Mouse (Mus musculus) skeletal muscle tissue, adult 2 months (tissue): ENCODE results near the gene Cwf19l1.
"Not testable (repeated sequence)": the region's sequence is repeated elsewhere in the genome, so short reads cannot be mapped to it uniquely, and the experiment has no call there.

Experiments
- DNase-seq: peaks from one replicate; pipeline ENCODE4 v3.0.0-alpha.2; 2012; ENCODE audit warnings: low read depth, low spot score

Gene Cwf19l1

GRCm38 (mm10) chr19:44135072-44135959 lies at the start of gene Cwf19l1:
Gene Cwf19l1 (minus strand): TSS chr19:44135876.
- DNase-seq, result peak; percentile 89

GRCm38 (mm10) chr19:44183968-44184367 lies 48.3 kb upstream of the Cwf19l1 start:
- no peak for DNase-seq

GRCm38 (mm10) chr19:44180502-44180901 lies 44.8 kb upstream of the Cwf19l1 start:
- DNase-seq, result no peak

- no peak for DNase-seq
These were observed 41.1 kb upstream of the Cwf19l1 start for GRCm38 (mm10) chr19:44176741-44177140.

- no peak for DNase-seq
These were observed 39.2 kb upstream of the Cwf19l1 start for GRCm38 (mm10) chr19:44174835-44175234.

GRCm38 (mm10) chr19:44161515-44161914 lies 25.8 kb upstream of the Cwf19l1 start:
- DNase-seq, result no peak

GRCm38 (mm10) chr19:44159386-44159785 lies 23.7 kb upstream of the Cwf19l1 start:
- no peak for DNase-seq

GRCm38 (mm10) chr19:44157005-44157404 lies 21.3 kb upstream of the Cwf19l1 start:
- no peak for DNase-seq

- no peak for DNase-seq
These were observed 18.1 kb upstream of the Cwf19l1 start for GRCm38 (mm10) chr19:44153781-44154180.

- DNase-seq, result no peak
These were observed 13.3 kb upstream of the Cwf19l1 start for GRCm38 (mm10) chr19:44148991-44149390.

- DNase-seq, result no peak
These were observed 12.7 kb upstream of the Cwf19l1 start for GRCm38 (mm10) chr19:44148345-44148744.

- DNase-seq, result no peak
These were observed 11.3 kb upstream of the Cwf19l1 start for GRCm38 (mm10) chr19:44146951-44147350.

GRCm38 (mm10) chr19:44146568-44146879 lies 10.8 kb upstream of the Cwf19l1 start:
- DNase-seq, result no peak

GRCm38 (mm10) chr19:44145702-44146567 lies 10.3 kb upstream of the Cwf19l1 start, which contains the start of gene Bloc1s2:
Gene Bloc1s2 (minus strand): TSS chr19:44146446.
- DNase-seq, result peak; percentile 69

GRCm38 (mm10) chr19:44144366-44144765 lies 8.7 kb upstream of the Cwf19l1 start:
- DNase-seq, result no peak

GRCm38 (mm10) chr19:44135960-44136485 lies 347 bp upstream of the Cwf19l1 start:
- DNase-seq, result no peak

GRCm38 (mm10) chr19:44132917-44133316 lies 2.8 kb downstream of the Cwf19l1 start:
- DNase-seq, result no peak

GRCm38 (mm10) chr19:44128560-44128959 lies 7.1 kb downstream of the Cwf19l1 start:
- no peak for DNase-seq

GRCm38 (mm10) chr19:44127729-44128497 lies 7.8 kb downstream of the Cwf19l1 start:
- no peak for DNase-seq

GRCm38 (mm10) chr19:44121137-44121536 lies 14.5 kb downstream of the Cwf19l1 start:
- DNase-seq, result no peak

- DNase-seq, result not testable (repeated sequence)
These were observed 15.0 kb downstream of the Cwf19l1 start for GRCm38 (mm10) chr19:44120686-44121085.
